Mouse (Mus musculus) stomach, postnatal 0 days (tissue): Measurements from ENCODE around the gene Kidins220.

Experiments used
- CTCF ChIP-seq: IDR thresholded peaks from 2 replicates; pipeline ENCODE4 v1.5.1; 2016; ENCODE audit warnings: antibody characterized with exemption, low read depth, mild to moderate bottlenecking, moderate library complexity
- EP300 ChIP-seq: optimal IDR thresholded peaks from 2 replicates; pipeline ENCODE3; 2016; ENCODE audit warnings: antibody characterized with exemption

DNA sequence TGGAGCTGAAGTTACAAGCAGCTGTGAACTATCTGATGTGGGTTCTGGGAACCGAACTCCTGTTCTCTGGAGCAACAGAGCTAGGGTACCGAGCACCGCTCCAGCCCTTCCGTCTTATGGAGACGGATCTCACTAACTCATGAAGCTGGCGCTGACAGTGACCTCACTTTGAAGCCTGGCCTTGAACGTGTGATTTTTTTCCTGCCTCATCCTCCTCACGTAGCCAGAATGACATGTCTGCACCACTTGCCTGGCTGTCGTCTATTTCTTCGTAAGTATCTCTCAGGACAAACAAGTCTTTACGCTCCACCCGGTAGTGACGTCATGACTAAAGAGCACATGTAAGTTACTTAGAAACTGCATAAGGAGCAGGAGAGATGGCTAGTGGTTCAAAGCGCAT lies 27.7 kb upstream of the Kidins220 start:
- TF ChIP-seq CTCF (no peak), EP300 (no peak)
